Mouse (Mus musculus): ENCODE measurements at regions not wholly inside any gene's neighbourhood (a gene's known extent, or its start where the extent isn't known, plus 50 kb on each side); places are given as distances from the start of the nearest gene placed in this dataset.

GRCm38 (mm10) chr17:47234343-47234742, 134.3 kb upstream of the Mrps10 start:
- TF ChIP-seq CTCF (IDR thresholded peaks at IDR 0.05; ENCODE audit: extremely low read depth, insufficient read depth, low read length) (no peak), POLR2A (IDR thresholded peaks at IDR 0.05; ENCODE audit: extremely low read depth, insufficient read depth, low read length) (no peak)

Measured in cortical plate, adult 2 months (tissue).